Mouse (Mus musculus) CH12.LX (cell line): ENCODE measurements at regions not wholly inside any gene's neighbourhood (a gene's known extent, or its start where the extent isn't known, plus 50 kb on each side); places are given as distances from the start of the nearest gene placed in this dataset.

ENCODE experiments used
- DNase-seq: peaks from one replicate; pipeline ENCODE4 v3.0.0-alpha.2; 2013; ENCODE audit errors: extremely low read depth
- H3K27ac ChIP-seq: 2 replicates; pipeline ENCODE4 v1.5.1; 2012; ENCODE audit warnings: low read depth, mild to moderate bottlenecking, control low read depth, moderate library complexity; ENCODE audit not compliant: insufficient read depth
- H3K27me3 ChIP-seq: replicated peaks from 2 replicates; pipeline ENCODE3; 2012; ENCODE audit warnings: inconsistent platforms
- H3K36me3 ChIP-seq, 2 experiments: replicated peaks in 1 of 2; 2 replicates each; pipeline versions ENCODE3 to v1.6.1; 2012; ENCODE audit warnings: inconsistent platforms in 1 of 2, low read length in 1 of 2, mild to moderate bottlenecking in 1 of 2, mixed read lengths in 1 of 2, moderate library complexity in 1 of 2; ENCODE audit not compliant: control insufficient read depth in 1 of 2, insufficient read depth in 1 of 2
- H3K4me1 ChIP-seq, 2 experiments: 2 replicates each; pipeline ENCODE4 v1.6.1; 2012; ENCODE audit warnings: inconsistent platforms in 1 of 2, moderate library complexity in 1 of 2; ENCODE audit not compliant: insufficient read depth in 2 of 2, control insufficient read depth in 1 of 2
- H3K4me2 ChIP-seq: 2 replicates; pipeline ENCODE4 v1.6.1; 2012; ENCODE audit warnings: low read depth, mild to moderate bottlenecking, control low read depth; ENCODE audit not compliant: poor library complexity, insufficient read depth, severe bottlenecking
- H3K4me3 ChIP-seq, 3 experiments: fragments of 150-350 bp in 1 of 3; sonication (generic) in 1 of 3; replicated peaks in 1 of 3; 2 replicates each; pipeline versions ENCODE3 to v1.5.1; 2011 to 2012; ENCODE audit warnings: low read depth in 2 of 3, low read length in 2 of 3, mild to moderate bottlenecking in 2 of 3, moderate library complexity in 2 of 3, control low read depth in 1 of 3, improper control_type of control experiment in 1 of 3, inconsistent platforms in 1 of 3, mixed read lengths in 1 of 3; ENCODE audit not compliant: poor library complexity in 1 of 3
- H3K79me2 ChIP-seq: replicated peaks from 2 replicates; pipeline ENCODE4 v1.6.1; 2012; ENCODE audit warnings: mild to moderate bottlenecking, moderate library complexity; ENCODE audit not compliant: control insufficient read depth, poor library complexity, insufficient read depth, severe bottlenecking; ENCODE audit errors: extremely low read depth
- H3K9ac ChIP-seq: 2 replicates; pipeline ENCODE4 v1.6.1; 2012; ENCODE audit warnings: low read depth, mild to moderate bottlenecking, control low read depth, moderate library complexity; ENCODE audit not compliant: insufficient read depth
- H3K9me3 ChIP-seq: replicated peaks from 2 replicates; pipeline ENCODE3; 2012; ENCODE audit warnings: low read length, inconsistent platforms, mixed read lengths
- CHD2 ChIP-seq: IDR thresholded peaks from 2 replicates; pipeline ENCODE4 v1.6.1; 2011; ENCODE audit warnings: low read length, improper control_type of control experiment
- CTCF ChIP-seq, 2 experiments: IDR thresholded peaks in 1 of 2; conservative IDR thresholded peaks in 1 of 2; 2 replicates each; pipeline ENCODE4 v1.5.1; 2011 to 2012; ENCODE audit warnings: low read depth in 2 of 2, low read length in 2 of 2, improper control_type of control experiment in 1 of 2, inconsistent platforms in 1 of 2, mild to moderate bottlenecking in 1 of 2, moderate library complexity in 1 of 2
- E2F4 ChIP-seq: IDR thresholded peaks from 2 replicates; pipeline ENCODE4 v1.6.1; 2011; ENCODE audit warnings: low read depth, low read length, improper control_type of control experiment; ENCODE audit not compliant: insufficient replicate concordance
- ELF1 ChIP-seq: IDR thresholded peaks from 2 replicates; pipeline ENCODE4 v1.6.1; 2014; ENCODE audit warnings: low read depth, mild to moderate bottlenecking, inconsistent platforms, low read length, improper control_type of control experiment
- EP300 ChIP-seq: IDR thresholded peaks from 2 replicates; pipeline ENCODE4 v1.6.1; 2011; ENCODE audit warnings: low read length, improper control_type of control experiment
- GABPA ChIP-seq: IDR thresholded peaks from 2 replicates; pipeline ENCODE4 v1.6.1; 2012; ENCODE audit warnings: low read depth, low read length, improper control_type of control experiment, inconsistent platforms; ENCODE audit not compliant: insufficient replicate concordance
- JUND ChIP-seq: conservative IDR thresholded peaks from 2 replicates; pipeline ENCODE4 v1.6.1; 2011; ENCODE audit warnings: low read depth, low read length, improper control_type of control experiment
- KAT2A ChIP-seq: IDR thresholded peaks from 2 replicates; pipeline ENCODE4 v1.6.1; 2012; ENCODE audit warnings: low read length, improper control_type of control experiment, inconsistent platforms; ENCODE audit not compliant: insufficient replicate concordance
- MAX ChIP-seq: IDR thresholded peaks from 2 replicates; pipeline ENCODE4 v1.6.1; 2011; ENCODE audit warnings: low read length, improper control_type of control experiment
- MXI1 ChIP-seq: IDR thresholded peaks from 2 replicates; pipeline ENCODE4 v1.6.1; 2011; ENCODE audit warnings: mild to moderate bottlenecking, low read depth, low read length, improper control_type of control experiment
- MYC ChIP-seq: IDR thresholded peaks from 2 replicates; pipeline ENCODE4 v1.6.1; 2011; ENCODE audit warnings: low read depth, mild to moderate bottlenecking, improper control_type of control experiment, low read length
- NRF1 ChIP-seq: IDR thresholded peaks from 2 replicates; pipeline ENCODE4 v1.6.1; 2014; ENCODE audit warnings: low read depth, mild to moderate bottlenecking, inconsistent platforms, low read length, improper control_type of control experiment, moderate library complexity
- PAX5 ChIP-seq: IDR thresholded peaks from 2 replicates; pipeline ENCODE4 v1.6.1; 2012; ENCODE audit warnings: low read length, inconsistent platforms, mixed read lengths
- POLR2AphosphoS2 ChIP-seq: IDR thresholded peaks from 2 replicates; pipeline ENCODE4 v1.6.1; 2011; ENCODE audit warnings: low read depth, low read length, improper control_type of control experiment
- SIN3A ChIP-seq: IDR thresholded peaks from 2 replicates; pipeline ENCODE4 v1.6.1; 2012; ENCODE audit warnings: low read length, improper control_type of control experiment, inconsistent platforms
- TCF12 ChIP-seq: IDR thresholded peaks from 2 replicates; pipeline ENCODE4 v1.6.1; 2014; ENCODE audit warnings: low read depth, mild to moderate bottlenecking, inconsistent platforms, low read length, improper control_type of control experiment
- USF1 ChIP-seq: IDR thresholded peaks from 2 replicates; pipeline ENCODE4 v1.6.1; 2014; ENCODE audit warnings: low read depth, mild to moderate bottlenecking, inconsistent platforms, low read length, improper control_type of control experiment
- ZKSCAN1 ChIP-seq: IDR thresholded peaks from 2 replicates; pipeline ENCODE4 v1.6.1; 2012; ENCODE audit warnings: low read depth, inconsistent platforms, low read length, improper control_type of control experiment, borderline replicate concordance
- ZNF384 ChIP-seq: IDR thresholded peaks from 2 replicates; pipeline ENCODE4 v1.6.1; 2012; ENCODE audit warnings: low read depth, low read length, improper control_type of control experiment, inconsistent platforms
- dilution Hi-C: fragments of 300-500 bp; cut with MboI; formaldehyde crosslinking; loops from 2 replicates; pipeline ENCODE4 v1.14.3; 2020; ENCODE audit warnings: low sequenced_read_pairs; ENCODE audit not compliant: extremely low pct_unique_long_range_greater_than_20kb, extremely low pct_ligation_motif_present
- in situ Hi-C: fragments of 300-500 bp; cut with MboI; formaldehyde crosslinking; loops from 3 replicates; pipeline ENCODE4 v1.14.3; 2019; ENCODE audit warnings: low sequenced_read_pairs, low pct_ligation_motif_present, low pct_unique_long_range_greater_than_20kb, mixed read lengths

DNA sequence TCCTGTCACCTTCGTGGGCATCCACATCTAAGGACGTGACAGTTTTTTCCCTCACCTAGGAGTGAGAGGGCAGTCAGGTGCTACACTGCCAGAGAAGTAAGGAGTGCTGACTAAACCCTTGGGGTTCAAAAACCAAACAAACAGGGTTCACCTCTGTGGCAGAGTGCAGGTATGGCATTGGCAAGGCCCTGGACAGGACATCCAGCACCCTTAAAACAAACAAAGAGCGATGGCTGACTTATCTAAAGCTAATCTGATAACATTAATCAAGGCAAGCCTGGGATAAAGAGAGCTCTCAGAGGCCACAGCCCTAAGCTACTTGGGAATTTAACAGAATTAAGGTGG, 74.1 kb upstream of the Slc45a1 start:
- dilution Hi-C loops = no loop called here
- in situ Hi-C loops = no loop called here
- Histone ChIP-seq H3K27ac (no peak overlapping the region), H3K27me3 (no peaks in the 10 kb centered on the region), H3K36me3 (no peaks in the 10 kb centered on the region), H3K4me2 (no peak overlapping the region), H3K79me2 (no peaks in the 10 kb centered on the region), H3K4me1 (peaks cover 0 to 17% of the 10 kb centered on the region in 2 experiments; a peak in 2 of 4 replicates), H3K4me3 (no peak overlapping the region), H3K9me3 (peaks cover 3% of the 10 kb centered on the region), H3K9ac (no peak overlapping the region)
- TF ChIP-seq USF1 (no peak), E2F4 (no peak)
- DNase-seq = no peak

DNA sequence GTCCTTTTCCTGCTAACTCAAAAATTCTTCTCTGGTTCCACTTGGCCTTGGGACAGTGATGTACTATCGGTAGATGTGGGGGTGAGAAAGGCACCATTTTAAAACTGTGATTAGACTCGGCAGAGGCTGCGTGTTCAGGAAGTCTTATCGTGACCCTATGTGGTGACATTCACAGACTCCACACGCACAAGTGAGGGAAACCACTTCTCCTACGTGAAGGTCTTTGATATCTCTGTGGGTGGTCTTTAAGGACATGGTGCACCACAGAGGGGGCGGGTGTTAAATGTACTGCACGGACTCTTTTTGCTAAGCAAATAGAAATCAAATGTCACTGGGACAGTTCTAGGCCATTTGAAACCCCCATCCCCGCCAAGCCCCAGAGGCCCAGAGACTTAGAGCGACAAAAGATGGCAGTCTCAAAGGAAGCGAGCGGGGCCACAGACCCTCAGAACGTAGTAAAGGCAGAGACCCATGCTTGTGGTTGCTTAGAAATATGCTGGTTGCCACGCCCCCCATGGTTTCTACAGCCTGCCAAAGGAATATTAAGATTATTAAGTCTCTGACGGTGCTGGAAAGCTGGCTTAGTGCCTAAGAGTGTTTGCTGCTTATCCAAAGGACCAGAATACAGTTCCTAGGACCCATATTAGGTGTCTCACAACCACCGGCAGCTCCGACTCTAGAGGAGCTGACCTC, 73.6 kb upstream of the Slc45a1 start:
- no peak overlapping the region for H3K4me3 ChIP-seq
- no peak for DNase-seq
- no peaks in the 10 kb centered on the region for H3K36me3 ChIP-seq
- peaks cover 3% of the 10 kb centered on the region for H3K9me3 ChIP-seq
- in situ Hi-C loops = no loop called here
- no peak overlapping the region for H3K9ac ChIP-seq
- H3K4me2 ChIP-seq = no peak overlapping the region
- no peaks in the 10 kb centered on the region for H3K79me2 ChIP-seq
- no peak overlapping the region for H3K27ac ChIP-seq
- TF ChIP-seq ELF1 (no peak), CHD2 (no peak), MYC (no peak), MAX (no peak), PAX5 (no peak), MXI1 (no peak), EP300 (no peak), JUND (no peak), SIN3A (no peak)
- dilution Hi-C loops = no loop called here
- H3K27me3 ChIP-seq = no peaks in the 10 kb centered on the region
- peaks cover 0 to 17% of the 10 kb centered on the region in 2 experiments; a peak in 3 of 4 replicates for H3K4me1 ChIP-seq

DNA sequence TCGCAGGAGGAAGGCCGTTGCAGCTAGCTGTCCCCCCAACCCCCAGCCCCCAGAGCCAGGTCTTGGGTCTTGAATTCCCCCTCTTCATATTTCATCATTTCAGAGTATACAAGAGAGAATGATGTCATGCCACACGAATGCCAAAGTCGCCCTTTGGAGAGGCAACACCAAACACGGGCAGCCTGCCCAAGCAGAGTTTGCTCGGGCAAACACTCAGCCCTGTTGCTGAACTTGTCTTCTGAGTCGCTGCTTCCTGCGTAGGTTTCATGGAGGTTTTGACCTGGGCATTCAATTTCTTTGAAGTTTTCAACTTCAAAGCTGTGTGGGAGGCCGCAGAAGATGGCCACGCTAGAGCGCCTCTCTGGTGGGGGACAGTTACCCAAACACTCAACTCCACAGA, 72.8 kb upstream of the Slc45a1 start:
- in situ Hi-C loops = no loop called here
- no peak overlapping the region for H3K27ac ChIP-seq
- no peaks in the 10 kb centered on the region for H3K36me3 ChIP-seq
- TF ChIP-seq GABPA = no peak
- TF ChIP-seq ZNF384 = no peak
- no peak for TF ChIP-seq KAT2A
- TF ChIP-seq CTCF (conservative IDR thresholded peaks at IDR 0.05 in 1 of 2, IDR thresholded peaks at IDR 0.05 in 1 of 2; ENCODE audit: low read depth in 2 of 2, low read length in 2 of 2) = no peak
- TF ChIP-seq TCF12 = no peak
- no peak for TF ChIP-seq SIN3A
- TF ChIP-seq MYC = no peak
- TF ChIP-seq PAX5 = no peak
- no peak for TF ChIP-seq ZKSCAN1
- TF ChIP-seq POLR2AphosphoS2 = no peak
- TF ChIP-seq NRF1 = no peak
- TF ChIP-seq ELF1 = no peak
- TF ChIP-seq, all 38 proteins: peak for 0
- Histone ChIP-seq H3K9ac (no peak overlapping the region), H3K9me3 (peaks cover 3% of the 10 kb centered on the region), H3K4me1 (peaks cover 0 to 13% of the 10 kb centered on the region in 2 experiments; a peak in 3 of 4 replicates), H3K4me3 (no peak overlapping the region), H3K27me3 (no peaks in the 10 kb centered on the region), H3K79me2 (no peaks in the 10 kb centered on the region), H3K4me2 (no peak overlapping the region)
- dilution Hi-C loops = no loop called here
- DNase-seq = no peak
